Mouse (Mus musculus) heart, adult 2 months (tissue): ENCODE measurements around the gene Acads.

Experiments used
- CTCF ChIP-seq: fragments of 200-600 bp; IDR thresholded peaks from 2 replicates; pipeline ENCODE4 v1.8.1; 2022; ENCODE audit warnings: antibody characterized with exemption, mild to moderate bottlenecking, moderate library complexity
- EP300 ChIP-seq: fragments of 200-500 bp; IDR thresholded peaks from 2 replicates; pipeline ENCODE4 v1.6.1; 2011; ENCODE audit warnings: low read depth, low read length, control low read depth; ENCODE audit not compliant: insufficient read depth
- POLR2A ChIP-seq: fragments of 200-500 bp; IDR thresholded peaks from 2 replicates; pipeline ENCODE4 v1.6.1; 2011; ENCODE audit warnings: mild to moderate bottlenecking, low read depth, low read length, control low read depth; ENCODE audit not compliant: insufficient read depth

DNA sequence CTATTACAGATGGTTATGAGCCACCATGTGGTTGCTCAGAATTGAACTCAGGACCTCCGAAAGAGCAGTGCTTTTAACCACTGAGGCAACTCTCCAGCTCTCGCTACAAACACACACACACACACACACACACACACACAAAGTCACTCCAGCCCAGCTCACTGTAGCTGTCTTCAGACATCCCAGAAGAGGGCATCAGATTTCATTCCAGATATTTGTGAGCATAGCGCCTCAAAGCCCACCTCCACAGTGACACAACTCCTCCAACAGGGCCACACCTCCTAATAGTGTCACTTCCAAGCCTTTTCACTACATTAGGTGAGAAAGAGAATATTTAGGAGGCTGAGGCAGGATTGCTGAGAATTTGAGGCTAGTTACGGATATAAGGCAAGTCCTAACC is 20.0 kb upstream of the Acads start:
- TF ChIP-seq CTCF (no peak), POLR2A (no peak), EP300 (no peak)
